Mouse (Mus musculus): ENCODE results near the gene Gm42669. TPM values are rescaled to one million over a fixed set of nuclear protein-coding genes. Genes with fewer than 3 reads are reported as not detected.
A peak's percentile ranks its signal among the peaks of the same experiment; 100 is the strongest.

Gene Gm42669
- polyA plus RNA-seq, 1 experiment from 2014 or later, result not detected

DNA sequence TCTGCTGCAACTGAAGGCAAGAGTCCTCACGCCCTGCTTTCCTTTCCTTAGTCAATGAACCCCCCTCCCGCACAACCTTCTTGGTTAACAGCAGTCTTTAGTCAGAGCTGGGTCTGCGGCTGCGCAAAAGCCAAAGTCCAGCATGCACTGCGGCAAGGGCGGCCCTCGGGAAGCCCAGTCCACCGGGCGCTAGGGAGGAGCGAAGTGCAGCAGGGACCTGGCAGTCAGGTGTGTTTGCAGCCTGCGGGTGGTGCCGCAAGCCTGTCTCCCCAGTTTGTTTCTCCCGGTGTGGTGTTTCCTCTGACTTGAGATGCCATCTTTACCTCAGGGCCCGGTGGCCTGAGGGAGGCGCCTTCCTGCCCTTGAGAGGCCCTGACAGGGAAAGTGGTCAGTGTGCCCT is 27.2 kb downstream of the Gm42669 start, which contains the start of gene 1700028K03Rik:
Gene 1700028K03Rik, plus strand, starts transcription at position 129 of the 400 bp plus-strand sequence.
- Histone ChIP-seq H3K27ac (ENCODE audit: low read length) (no peak within 1 kb of the TSS), H3K4me1 (ENCODE audit: control insufficient read depth, low read depth, low read length) (no peaks in the 10 kb centered on the region), H3K9ac (ENCODE audit: low read depth, low read length) (no peak within 1 kb of the TSS), H3K9me3 (replicated peaks; ENCODE audit: control insufficient read depth, low read length) (no peaks in the 10 kb centered on the region), H3K36me3 (ENCODE audit: control insufficient read depth, insufficient read depth) (no peaks in the 10 kb centered on the region), H3K4me2 (ENCODE audit: low read depth, low read length) (no peak within 1 kb of the TSS), H3K4me3 (ENCODE audit: low read depth, low read length) (no peak within 1 kb of the TSS), H3K27me3 (ENCODE audit: control insufficient read depth, insufficient read depth, low read depth, low read length) (no peaks in the 10 kb centered on the region)
- WGBS (ENCODE audit: insufficient replicate concordance), result 69% methylated on average over 15 of the region's 15 CpGs
- no peak for ATAC-seq (ENCODE audit: low read depth)

DNA sequence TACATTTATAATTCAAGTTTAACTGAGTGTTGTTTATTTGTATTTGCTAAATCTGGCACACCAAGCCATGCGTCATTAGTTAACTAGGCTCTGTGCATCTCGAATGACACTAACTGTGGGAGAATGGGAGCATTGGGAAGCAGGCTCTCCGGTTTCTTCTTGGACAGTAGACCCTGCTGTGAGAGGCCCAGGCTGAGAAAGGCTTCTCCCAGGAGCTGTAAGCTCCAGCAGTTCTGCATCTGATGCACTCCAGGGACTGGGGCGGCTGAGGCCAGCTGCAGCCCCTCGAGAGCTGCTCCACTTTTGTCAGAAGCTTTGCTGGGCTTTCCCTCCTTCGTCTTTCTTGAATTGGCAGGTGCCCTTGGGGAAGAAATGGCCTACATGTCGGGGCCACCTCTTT is 34.3 kb downstream of the Gm42669 start:
- H3K27ac ChIP-seq (ENCODE audit: low read length), result no peak overlapping the region
- no peak overlapping the region for H3K4me2 ChIP-seq (ENCODE audit: low read depth, low read length)
- ATAC-seq (ENCODE audit: low read depth), result no peak
- no peaks in the 10 kb centered on the region for H3K9me3 ChIP-seq (replicated peaks; ENCODE audit: control insufficient read depth, low read length)
- H3K4me1 ChIP-seq (ENCODE audit: control insufficient read depth, low read depth, low read length), result peaks cover 3% of the 10 kb centered on the region
- no peaks in the 10 kb centered on the region for H3K27me3 ChIP-seq (ENCODE audit: control insufficient read depth, insufficient read depth, low read depth, low read length)
- H3K9ac ChIP-seq (ENCODE audit: low read depth, low read length), result no peak overlapping the region
- WGBS (ENCODE audit: insufficient replicate concordance), result 63% methylated on average over 7 of the region's 7 CpGs
- no peak overlapping the region for H3K4me3 ChIP-seq (ENCODE audit: low read depth, low read length)
- H3K36me3 ChIP-seq (ENCODE audit: control insufficient read depth, insufficient read depth), result no peaks in the 10 kb centered on the region

DNA sequence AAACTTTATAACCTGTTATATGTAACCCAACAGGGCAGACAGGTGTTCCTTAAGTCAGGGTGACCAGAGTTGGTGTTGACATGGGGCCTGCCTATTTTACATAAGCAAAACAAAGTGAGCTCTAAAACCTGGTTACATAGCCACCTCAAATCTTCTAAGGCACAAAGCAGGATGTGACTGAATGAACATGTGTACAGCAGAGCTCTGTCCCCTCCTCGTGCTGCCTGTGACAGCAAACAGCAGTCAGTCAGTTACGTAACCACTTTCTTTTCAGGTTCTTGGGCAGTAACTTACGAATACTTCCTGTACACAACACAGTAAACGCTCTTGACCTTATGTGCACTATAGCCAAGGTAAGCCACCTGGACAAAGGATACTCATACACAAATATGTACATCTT is 38.5 kb downstream of the Gm42669 start:
- Histone ChIP-seq H3K9me3 (replicated peaks; ENCODE audit: control insufficient read depth, low read length) (no peaks in the 10 kb centered on the region), H3K36me3 (ENCODE audit: control insufficient read depth, insufficient read depth) (no peaks in the 10 kb centered on the region), H3K27me3 (ENCODE audit: control insufficient read depth, insufficient read depth, low read depth, low read length) (no peaks in the 10 kb centered on the region), H3K27ac (ENCODE audit: low read length) (no peak overlapping the region), H3K9ac (ENCODE audit: low read depth, low read length) (no peak overlapping the region), H3K4me2 (ENCODE audit: low read depth, low read length) (no peak overlapping the region), H3K4me3 (ENCODE audit: low read depth, low read length) (no peak overlapping the region), H3K4me1 (ENCODE audit: control insufficient read depth, low read depth, low read length) (peaks cover 20% of the 10 kb centered on the region)
- 42% methylated on average over 4 of the region's 4 CpGs for WGBS (ENCODE audit: insufficient replicate concordance)
- no peak for ATAC-seq (ENCODE audit: low read depth)

DNA sequence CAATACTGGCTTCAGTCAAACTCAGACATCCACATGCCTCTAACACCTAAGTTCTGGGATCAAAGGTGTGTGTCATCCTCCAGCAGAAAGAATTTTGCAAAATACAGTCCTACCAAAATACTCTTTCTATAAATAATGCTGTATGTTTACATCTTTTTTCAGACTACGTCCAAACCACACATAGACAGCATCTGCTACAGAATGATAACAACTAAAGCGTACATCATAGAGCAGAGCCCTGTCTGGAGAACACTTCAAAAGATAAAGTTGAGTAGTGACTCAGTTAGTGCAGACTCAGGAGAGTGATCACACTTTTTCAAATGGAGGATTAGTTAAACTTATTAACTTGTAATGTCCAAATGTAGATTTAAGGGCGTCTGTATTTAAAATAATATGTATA is 40.5 kb downstream of the Gm42669 start:
- no peak overlapping the region for H3K9ac ChIP-seq (ENCODE audit: low read depth, low read length)
- peaks cover 20% of the 10 kb centered on the region for H3K4me1 ChIP-seq (ENCODE audit: control insufficient read depth, low read depth, low read length)
- 24% methylated on average over 3 of the region's 3 CpGs for WGBS (ENCODE audit: insufficient replicate concordance)
- H3K9me3 ChIP-seq (replicated peaks; ENCODE audit: control insufficient read depth, low read length), result no peaks in the 10 kb centered on the region
- peak; percentile 100 for ATAC-seq (ENCODE audit: low read depth)
- H3K27me3 ChIP-seq (ENCODE audit: control insufficient read depth, insufficient read depth, low read depth, low read length), result no peaks in the 10 kb centered on the region
- no peaks in the 10 kb centered on the region for H3K36me3 ChIP-seq (ENCODE audit: control insufficient read depth, insufficient read depth)
- H3K27ac ChIP-seq (ENCODE audit: low read length), result peak overlapping the region; percentile 83
- no peak overlapping the region for H3K4me3 ChIP-seq (ENCODE audit: low read depth, low read length)
- H3K4me2 ChIP-seq (ENCODE audit: low read depth, low read length), result peak overlapping the region; percentile 36

DNA sequence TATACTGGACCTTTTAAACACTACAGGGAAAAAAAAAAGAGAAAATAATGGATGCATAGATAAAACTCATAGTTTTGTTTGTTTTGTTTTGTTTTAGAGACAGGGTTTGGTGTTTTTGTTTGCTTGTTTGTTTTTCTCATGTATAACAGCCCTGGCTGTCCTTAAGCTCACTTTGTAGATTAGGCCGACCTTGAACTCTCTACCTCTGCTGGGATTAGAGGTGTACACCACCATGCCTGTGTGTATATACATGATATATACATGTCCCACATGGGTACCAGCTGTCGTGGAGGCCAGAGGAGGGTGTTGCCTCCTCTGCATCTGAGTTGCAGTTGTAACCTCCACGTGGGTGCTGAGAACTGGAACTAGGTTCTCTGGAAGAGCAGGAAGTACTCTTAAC is 41.0 kb downstream of the Gm42669 start:
- WGBS (ENCODE audit: insufficient replicate concordance), result 57% methylated on average over 3 of the region's 3 CpGs
- Histone ChIP-seq H3K9ac (ENCODE audit: low read depth, low read length) (no peak overlapping the region), H3K4me3 (ENCODE audit: low read depth, low read length) (no peak overlapping the region), H3K4me2 (ENCODE audit: low read depth, low read length) (no peak overlapping the region), H3K36me3 (ENCODE audit: control insufficient read depth, insufficient read depth) (no peaks in the 10 kb centered on the region), H3K4me1 (ENCODE audit: control insufficient read depth, low read depth, low read length) (peaks cover 20% of the 10 kb centered on the region), H3K27me3 (ENCODE audit: control insufficient read depth, insufficient read depth, low read depth, low read length) (no peaks in the 10 kb centered on the region), H3K27ac (ENCODE audit: low read length) (peak overlapping the region; percentile 81), H3K9me3 (replicated peaks; ENCODE audit: control insufficient read depth, low read length) (no peaks in the 10 kb centered on the region)
- peak; percentile 48 for ATAC-seq (ENCODE audit: low read depth)

DNA sequence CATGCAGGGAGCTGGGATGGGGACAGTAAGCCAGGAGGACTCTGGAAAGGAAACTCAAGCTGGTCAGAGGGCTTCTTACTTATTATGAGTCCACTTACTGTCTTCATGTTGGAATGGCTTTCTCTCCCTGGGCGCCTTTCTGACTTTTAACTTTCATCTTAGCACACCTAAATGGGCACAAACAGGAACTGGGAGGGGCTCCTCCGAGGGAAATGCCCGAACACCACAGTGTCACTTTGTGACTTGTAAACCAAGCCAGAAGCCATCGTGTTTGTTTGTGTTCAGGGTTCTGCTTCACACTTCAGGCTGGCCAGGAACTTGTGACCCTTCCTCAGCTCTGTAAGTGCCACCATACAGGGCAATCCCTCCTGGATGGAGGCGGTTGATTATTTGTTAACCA is 46.9 kb downstream of the Gm42669 start:
- ATAC-seq (ENCODE audit: low read depth), result no peak
- WGBS (ENCODE audit: insufficient replicate concordance), result 62% methylated on average over 5 of the region's 5 CpGs
- no peaks in the 10 kb centered on the region for H3K4me1 ChIP-seq (ENCODE audit: control insufficient read depth, low read depth, low read length)
- H3K9ac ChIP-seq (ENCODE audit: low read depth, low read length), result no peak overlapping the region
- H3K9me3 ChIP-seq (replicated peaks; ENCODE audit: control insufficient read depth, low read length), result no peaks in the 10 kb centered on the region
- no peak overlapping the region for H3K4me2 ChIP-seq (ENCODE audit: low read depth, low read length)
- H3K4me3 ChIP-seq (ENCODE audit: low read depth, low read length), result no peak overlapping the region
- no peaks in the 10 kb centered on the region for H3K36me3 ChIP-seq (ENCODE audit: control insufficient read depth, insufficient read depth)
- H3K27ac ChIP-seq (ENCODE audit: low read length), result no peak overlapping the region
- H3K27me3 ChIP-seq (ENCODE audit: control insufficient read depth, insufficient read depth, low read depth, low read length), result no peaks in the 10 kb centered on the region

DNA sequence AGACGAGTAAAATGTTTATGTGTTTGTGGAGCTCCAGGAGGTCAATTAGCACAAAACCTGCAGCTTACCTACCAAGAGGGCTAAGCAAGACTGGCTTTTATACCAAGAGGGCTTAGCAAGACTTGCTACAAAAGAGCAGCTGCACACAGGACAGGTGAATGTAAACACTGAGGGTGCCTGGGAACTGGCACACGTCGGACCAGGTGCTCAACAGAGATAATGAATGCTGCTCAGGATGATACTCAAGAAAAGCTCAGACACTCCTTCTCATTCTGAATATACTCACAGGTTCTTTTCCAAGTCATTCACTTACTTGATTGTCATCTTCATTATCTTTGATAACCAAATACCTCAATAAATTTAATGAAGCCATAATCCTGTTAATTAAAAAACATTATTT is 49.5 kb downstream of the Gm42669 start:
- peak; percentile 74 for ATAC-seq (ENCODE audit: low read depth)
- H3K36me3 ChIP-seq (ENCODE audit: control insufficient read depth, insufficient read depth), result no peaks in the 10 kb centered on the region
- no peaks in the 10 kb centered on the region for H3K4me1 ChIP-seq (ENCODE audit: control insufficient read depth, low read depth, low read length)
- H3K4me3 ChIP-seq (ENCODE audit: low read depth, low read length), result no peak overlapping the region
- H3K27ac ChIP-seq (ENCODE audit: low read length), result no peak overlapping the region
- H3K9me3 ChIP-seq (replicated peaks; ENCODE audit: control insufficient read depth, low read length), result no peaks in the 10 kb centered on the region
- no peak overlapping the region for H3K9ac ChIP-seq (ENCODE audit: low read depth, low read length)
- WGBS (ENCODE audit: insufficient replicate concordance), result 64% methylated on average over 3 of the region's 3 CpGs
- H3K27me3 ChIP-seq (ENCODE audit: control insufficient read depth, insufficient read depth, low read depth, low read length), result no peaks in the 10 kb centered on the region
- no peak overlapping the region for H3K4me2 ChIP-seq (ENCODE audit: low read depth, low read length)

DNA sequence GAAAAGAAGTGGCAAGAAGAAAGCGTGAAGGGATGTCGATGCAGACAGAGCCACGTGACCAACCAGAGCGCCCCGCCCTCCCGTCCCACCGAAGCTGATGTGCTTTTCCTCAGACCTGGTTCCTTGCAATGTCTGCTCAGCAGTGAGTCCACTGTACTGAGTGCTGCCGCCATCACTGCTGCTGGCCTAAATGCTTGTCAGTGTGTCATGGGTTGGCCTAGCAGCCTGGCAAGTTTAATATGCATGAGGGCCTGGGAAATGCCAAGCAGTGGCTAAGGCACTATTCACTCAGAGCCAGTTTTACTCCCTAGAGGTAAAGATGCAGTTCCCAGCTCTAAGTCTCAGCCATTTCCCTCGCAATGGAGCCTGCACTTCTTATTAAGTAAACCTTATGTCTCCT is 61.7 kb downstream of the Gm42669 start:
- no peak overlapping the region for H3K4me2 ChIP-seq (ENCODE audit: low read depth, low read length)
- ATAC-seq (ENCODE audit: low read depth), result no peak
- H3K9me3 ChIP-seq (replicated peaks; ENCODE audit: control insufficient read depth, low read length), result no peaks in the 10 kb centered on the region
- H3K4me3 ChIP-seq (ENCODE audit: low read depth, low read length), result no peak overlapping the region
- H3K4me1 ChIP-seq (ENCODE audit: control insufficient read depth, low read depth, low read length), result no peaks in the 10 kb centered on the region
- 88% methylated on average over 9 of the region's 9 CpGs for WGBS (ENCODE audit: insufficient replicate concordance)
- no peaks in the 10 kb centered on the region for H3K27me3 ChIP-seq (ENCODE audit: control insufficient read depth, insufficient read depth, low read depth, low read length)
- H3K9ac ChIP-seq (ENCODE audit: low read depth, low read length), result no peak overlapping the region
- H3K27ac ChIP-seq (ENCODE audit: low read length), result no peak overlapping the region
- H3K36me3 ChIP-seq (ENCODE audit: control insufficient read depth, insufficient read depth), result peaks cover 2% of the 10 kb centered on the region; the same call in 1 of the 2 replicates

DNA sequence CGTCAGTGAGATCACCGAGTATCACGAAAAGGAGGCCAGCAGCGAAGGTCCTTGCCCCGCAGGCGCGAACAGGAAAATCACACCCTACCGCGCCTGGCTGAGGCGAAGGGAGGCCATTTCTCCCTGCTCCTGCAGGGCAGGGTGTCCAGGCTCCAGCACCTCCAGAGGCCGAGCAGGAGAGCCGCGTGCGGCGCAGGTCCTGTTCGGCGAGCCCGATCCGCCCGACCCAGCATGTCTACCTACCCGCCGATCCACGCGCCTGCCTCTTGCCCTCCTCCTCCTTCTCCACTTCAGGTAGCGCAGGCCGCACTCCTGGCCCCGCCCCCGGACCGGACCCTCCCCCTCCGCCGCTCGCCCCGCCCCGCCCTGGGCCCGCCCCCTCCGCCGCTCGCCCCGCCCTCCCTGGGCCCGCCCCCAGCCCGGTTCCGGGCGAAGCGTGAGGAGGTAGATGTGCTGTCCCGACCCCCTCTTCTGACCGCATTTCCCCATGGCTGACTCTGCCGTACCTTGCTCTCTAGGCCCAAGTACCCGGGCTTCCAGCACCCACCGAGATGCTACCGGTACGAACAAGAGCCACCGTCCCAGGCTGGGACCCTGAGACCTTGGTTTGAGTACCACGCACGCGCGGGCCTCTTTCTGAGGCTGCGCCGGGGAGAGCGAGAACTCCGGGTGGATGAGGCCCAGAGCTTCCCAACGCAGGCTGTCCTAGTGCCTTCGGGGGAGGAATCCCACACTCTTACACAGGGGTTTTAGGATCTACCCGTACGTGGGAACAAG is 90.1 kb downstream of the Gm42669 start, which contains the start of the genes Rpap2 and Glmn:
Gene Rpap2, plus strand, starts transcription at position 73 of the 777 bp plus-strand sequence.
Gene Glmn, minus strand, starts transcription at position 588 of the 777 bp plus-strand sequence.
- Histone ChIP-seq H3K4me3 (ENCODE audit: low read depth, low read length) (peak within 1 kb of the TSS; percentile 79), H3K27ac (ENCODE audit: low read length) (peak within 1 kb of the TSS; percentile 63), H3K9ac (ENCODE audit: low read depth, low read length) (peak within 1 kb of the TSS; percentile 80), H3K9me3 (replicated peaks; ENCODE audit: control insufficient read depth, low read length) (no peaks in the 10 kb centered on the region), H3K27me3 (ENCODE audit: control insufficient read depth, insufficient read depth, low read depth, low read length) (no peaks in the 10 kb centered on the region), H3K4me2 (ENCODE audit: low read depth, low read length) (peak within 1 kb of the TSS; percentile 86), H3K4me1 (ENCODE audit: control insufficient read depth, low read depth, low read length) (peaks cover 6% of the 10 kb centered on the region; the same call in 1 of the 2 replicates), H3K36me3 (ENCODE audit: control insufficient read depth, insufficient read depth) (peaks cover 2% of the 10 kb centered on the region; the same call in 1 of the 2 replicates)
- WGBS (ENCODE audit: insufficient replicate concordance), result under 1% methylated on average over 50 of the region's 64 CpGs
- peak; percentile 94 for ATAC-seq (ENCODE audit: low read depth)

Data from liver, embryonic 16.5 days (tissue).